Mouse (Mus musculus): ENCODE measurements at regions not wholly inside any gene's neighbourhood (a gene's known extent, or its start where the extent isn't known, plus 50 kb on each side); places are given as distances from the start of the nearest gene placed in this dataset.

GRCm38 (mm10) chr4:125890510-125890909 lies 133.8 kb upstream of the Csf3r start:
- no peak for DNase-seq

- no peak for DNase-seq
Measured at GRCm38 (mm10) chr4:125893139-125893538, 131.2 kb upstream of the Csf3r start.

- DNase-seq: no peak
Measured at GRCm38 (mm10) chr4:125897707-125898106, 126.6 kb upstream of the Csf3r start.

- DNase-seq: no peak
Measured at GRCm38 (mm10) chr4:125898631-125899348, 125.6 kb upstream of the Csf3r start.

GRCm38 (mm10) chr4:125901546-125902276 lies 122.6 kb upstream of the Csf3r start:
- no peak for DNase-seq

- DNase-seq: no peak
Measured at GRCm38 (mm10) chr4:125906296-125906695, 118.1 kb upstream of the Csf3r start.

- no peak for DNase-seq
Measured at GRCm38 (mm10) chr4:125908901-125909300, 115.4 kb upstream of the Csf3r start.

GRCm38 (mm10) chr4:125911541-125912270 lies 112.6 kb upstream of the Csf3r start:
- peak; percentile 34 to 57 for DNase-seq

- peak; percentile 50 to 77 for DNase-seq
Measured at GRCm38 (mm10) chr4:125912444-125913049, 111.8 kb upstream of the Csf3r start.

GRCm38 (mm10) chr4:125915166-125915565 lies 109.2 kb upstream of the Csf3r start:
- DNase-seq: no peak

- DNase-seq: no peak
Measured at GRCm38 (mm10) chr4:125917210-125917609, 107.1 kb upstream of the Csf3r start.

GRCm38 (mm10) chr4:125921550-125922316 lies 102.6 kb upstream of the Csf3r start:
- DNase-seq: peak; percentile 20 to 61

- no peak for DNase-seq
Measured at GRCm38 (mm10) chr4:125922317-125922878, 102.0 kb upstream of the Csf3r start.

- no peak for DNase-seq
Measured at GRCm38 (mm10) chr4:125923225-125923624, 101.1 kb upstream of the Csf3r start.

GRCm38 (mm10) chr4:125928196-125928595 lies 96.2 kb upstream of the Csf3r start:
- DNase-seq: no peak

GRCm38 (mm10) chr4:125929122-125929772 lies 95.1 kb upstream of the Csf3r start:
- DNase-seq: no peak

GRCm38 (mm10) chr4:125930764-125931163 lies 93.6 kb upstream of the Csf3r start:
- no peak for DNase-seq

GRCm38 (mm10) chr4:125931321-125931720 lies 93.0 kb upstream of the Csf3r start:
- DNase-seq: no peak

GRCm38 (mm10) chr4:125932036-125932756 lies 92.2 kb upstream of the Csf3r start:
- DNase-seq: no peak

- no peak for DNase-seq
Measured at GRCm38 (mm10) chr4:125936357-125936756, 88.0 kb upstream of the Csf3r start.

GRCm38 (mm10) chr4:125938186-125938585 lies 86.2 kb upstream of the Csf3r start:
- no peak for DNase-seq
